Mouse (Mus musculus) neural tube, embryonic 13.5 days (tissue): ENCODE data around the gene Gfra1. TPM values are rescaled to one million over a fixed set of nuclear protein-coding genes. Genes with fewer than 3 reads are reported as not detected.

Experiments used
- ATAC-seq: fragments of 200-750 bp; cut with Nextera tagmentation; 2 replicates; pipeline ENCODE4 v1.8.0; 2017; ENCODE audit warnings: low read depth, mild to moderate bottlenecking, moderate TSS enrichment, moderate library complexity
- H3K27ac ChIP-seq: fragments of 300-500 bp; sonication (generic); replicated peaks from 2 replicates; pipeline ENCODE4 v1.5.1; 2015; ENCODE audit warnings: moderate library complexity, mild to moderate bottlenecking, inconsistent platforms
- H3K27me3 ChIP-seq: fragments of 300-500 bp; sonication (generic); 2 replicates; pipeline ENCODE4 v1.6.1; 2015; ENCODE audit warnings: mild to moderate bottlenecking, inconsistent platforms
- H3K36me3 ChIP-seq: fragments of 300-500 bp; sonication (generic); 2 replicates; pipeline ENCODE4 v1.6.1; 2015; ENCODE audit warnings: mild to moderate bottlenecking, inconsistent platforms
- H3K4me1 ChIP-seq: fragments of 300-500 bp; sonication (generic); replicated peaks from 2 replicates; pipeline ENCODE4 v1.6.1; 2015; ENCODE audit warnings: inconsistent platforms
- H3K4me2 ChIP-seq: fragments of 300-500 bp; sonication (generic); 2 replicates; pipeline ENCODE4 v1.6.1; 2015; ENCODE audit warnings: inconsistent platforms, mild to moderate bottlenecking, moderate library complexity
- H3K4me3 ChIP-seq: fragments of 300-500 bp; sonication (generic); 2 replicates; pipeline ENCODE4 v1.5.1; 2015; ENCODE audit warnings: mild to moderate bottlenecking, inconsistent platforms
- H3K9ac ChIP-seq: fragments of 300-500 bp; sonication (generic); 2 replicates; pipeline ENCODE4 v1.6.1; 2015; ENCODE audit warnings: moderate library complexity, mild to moderate bottlenecking, inconsistent platforms
- H3K9me3 ChIP-seq: fragments of 300-500 bp; sonication (generic); 2 replicates; pipeline ENCODE4 v1.6.1; 2016; ENCODE audit warnings: inconsistent platforms
- WGBS: fragments of 180-500 bp; shearing (Covaris S2); methylation state at CpG from one replicate; pipeline ENCODE4 v1.1.7; 2015; 5-methylcytosine and 5-hydroxymethylcytosine counted together
- polyA plus RNA-seq: library from polyadenylated mRNA; unstranded; fragments of >200 nt; fragmentation: Nextera tagmentation; extraction: Ambion mirVana; gene quantifications from 2 replicates; pipeline ENCODE4 v1.2.1, GENCODE M21; 2015

Gene Gfra1
- polyA plus RNA-seq, 1 experiment from 2014 or later: 72.7 TPM

GRCm38 (mm10) chr19:58226882-58227281 lies 228.8 kb downstream of the Gfra1 start:
- H3K4me3 ChIP-seq: no peak overlapping the region
- H3K27me3 ChIP-seq: no peaks in the 10 kb centered on the region
- WGBS: 22% methylated on average over 3 of the region's 3 CpGs
- no peaks in the 10 kb centered on the region for H3K36me3 ChIP-seq
- peak overlapping the region; percentile 46; the same call in 1 of the 2 replicates for H3K27ac ChIP-seq
- H3K4me2 ChIP-seq: no peak overlapping the region
- H3K9ac ChIP-seq: no peak overlapping the region
- H3K9me3 ChIP-seq: no peaks in the 10 kb centered on the region
- peaks cover 52% of the 10 kb centered on the region for H3K4me1 ChIP-seq
- no peak for ATAC-seq

GRCm38 (mm10) chr19:58220061-58220831 lies 235.5 kb downstream of the Gfra1 start:
- Histone ChIP-seq H3K4me3 (no peak overlapping the region), H3K9ac (no peak overlapping the region), H3K27ac (peak overlapping the region; percentile 42), H3K9me3 (no peaks in the 10 kb centered on the region), H3K27me3 (no peaks in the 10 kb centered on the region), H3K4me2 (no peak overlapping the region), H3K4me1 (peaks cover 27% of the 10 kb centered on the region), H3K36me3 (no peaks in the 10 kb centered on the region)
- ATAC-seq: no peak
- WGBS: 56% methylated on average over 25 of the region's 25 CpGs

- Histone ChIP-seq H3K36me3 (no peaks in the 10 kb centered on the region), H3K4me1 (peaks cover 14% of the 10 kb centered on the region), H3K4me3 (no peak overlapping the region), H3K27ac (no peak overlapping the region), H3K27me3 (no peaks in the 10 kb centered on the region), H3K9me3 (no peaks in the 10 kb centered on the region), H3K4me2 (no peak overlapping the region), H3K9ac (no peak overlapping the region)
- ATAC-seq: no peak
- WGBS: 79% methylated on average over 4 of the region's 4 CpGs
Measured at GRCm38 (mm10) chr19:58217591-58217990, 238.1 kb downstream of the Gfra1 start.

GRCm38 (mm10) chr19:58206496-58207044 lies 249.1 kb downstream of the Gfra1 start:
- peak overlapping the region; percentile 69 for H3K27ac ChIP-seq
- H3K4me3 ChIP-seq: no peak overlapping the region
- H3K4me1 ChIP-seq: peaks cover 42% of the 10 kb centered on the region
- WGBS: 62% methylated on average over 10 of the region's 10 CpGs
- no peak overlapping the region for H3K9ac ChIP-seq
- no peaks in the 10 kb centered on the region for H3K27me3 ChIP-seq
- H3K36me3 ChIP-seq: no peaks in the 10 kb centered on the region
- no peaks in the 10 kb centered on the region for H3K9me3 ChIP-seq
- ATAC-seq: peak; percentile 15; the same call in 1 of the 2 replicates
- no peak overlapping the region for H3K4me2 ChIP-seq

GRCm38 (mm10) chr19:58205470-58205869 lies 250.2 kb downstream of the Gfra1 start:
- peak; percentile 77 for ATAC-seq
- WGBS: 46% methylated on average over 7 of the region's 7 CpGs
- Histone ChIP-seq H3K9me3 (no peaks in the 10 kb centered on the region), H3K4me2 (no peak overlapping the region), H3K27me3 (no peaks in the 10 kb centered on the region), H3K36me3 (no peaks in the 10 kb centered on the region), H3K4me3 (no peak overlapping the region), H3K9ac (no peak overlapping the region), H3K4me1 (peaks cover 42% of the 10 kb centered on the region), H3K27ac (peak overlapping the region; percentile 69)

- no peak overlapping the region for H3K27ac ChIP-seq
- no peaks in the 10 kb centered on the region for H3K9me3 ChIP-seq
- H3K36me3 ChIP-seq: no peaks in the 10 kb centered on the region
- H3K4me2 ChIP-seq: no peak overlapping the region
- H3K4me3 ChIP-seq: no peak overlapping the region
- WGBS: 79% methylated on average over 5 of the region's 5 CpGs
- no peak for ATAC-seq
- H3K4me1 ChIP-seq: peaks cover 42% of the 10 kb centered on the region
- H3K9ac ChIP-seq: no peak overlapping the region
- H3K27me3 ChIP-seq: no peaks in the 10 kb centered on the region
Measured at GRCm38 (mm10) chr19:58202627-58203026, 253.1 kb downstream of the Gfra1 start.

- Histone ChIP-seq H3K4me1 (peaks cover 19% of the 10 kb centered on the region), H3K36me3 (no peaks in the 10 kb centered on the region), H3K27ac (no peak overlapping the region), H3K27me3 (no peaks in the 10 kb centered on the region), H3K9ac (no peak overlapping the region), H3K4me2 (no peak overlapping the region), H3K9me3 (no peaks in the 10 kb centered on the region), H3K4me3 (no peak overlapping the region)
- no peak for ATAC-seq
- 77% methylated on average over 5 of the region's 5 CpGs for WGBS
Measured at GRCm38 (mm10) chr19:58199679-58200078, 256.0 kb downstream of the Gfra1 start.

GRCm38 (mm10) chr19:58193733-58194456 lies 261.8 kb downstream of the Gfra1 start:
- WGBS: 76% methylated on average over 7 of the region's 7 CpGs
- Histone ChIP-seq H3K4me1 (no peaks in the 10 kb centered on the region), H3K4me3 (no peak overlapping the region), H3K27ac (no peak overlapping the region), H3K4me2 (no peak overlapping the region), H3K36me3 (no peaks in the 10 kb centered on the region), H3K9ac (no peak overlapping the region), H3K9me3 (no peaks in the 10 kb centered on the region), H3K27me3 (no peaks in the 10 kb centered on the region)
- no peak for ATAC-seq

GRCm38 (mm10) chr19:58190947-58191346 lies 264.8 kb downstream of the Gfra1 start:
- 84% methylated on average over 2 of the region's 2 CpGs for WGBS
- no peak for ATAC-seq
- no peaks in the 10 kb centered on the region for H3K9me3 ChIP-seq
- no peak overlapping the region for H3K9ac ChIP-seq
- no peak overlapping the region for H3K4me3 ChIP-seq
- H3K36me3 ChIP-seq: no peaks in the 10 kb centered on the region
- no peaks in the 10 kb centered on the region for H3K27me3 ChIP-seq
- H3K4me1 ChIP-seq: no peaks in the 10 kb centered on the region
- no peak overlapping the region for H3K27ac ChIP-seq
- no peak overlapping the region for H3K4me2 ChIP-seq

- Histone ChIP-seq H3K4me3 (no peak overlapping the region), H3K27me3 (no peaks in the 10 kb centered on the region), H3K4me1 (no peaks in the 10 kb centered on the region), H3K9me3 (no peaks in the 10 kb centered on the region), H3K27ac (no peak overlapping the region), H3K36me3 (no peaks in the 10 kb centered on the region), H3K9ac (no peak overlapping the region), H3K4me2 (no peak overlapping the region)
- ATAC-seq: no peak
- WGBS: 68% methylated on average over 4 of the region's 4 CpGs
Measured at GRCm38 (mm10) chr19:58186558-58186957, 269.2 kb downstream of the Gfra1 start.
